Mouse (Mus musculus) liver, embryonic 14.5 days (tissue): ENCODE data around the gene Gm28510. TPM values are rescaled to one million over a fixed set of nuclear protein-coding genes. Genes with fewer than 3 reads are reported as not detected.
"Not testable (repeated sequence)": the region's sequence is repeated elsewhere in the genome, so short reads cannot be mapped to it uniquely, and the experiment has no call there.

Source experiments
- ATAC-seq: fragments of 200-750 bp; cut with Nextera tagmentation; 2 replicates; pipeline ENCODE4 v1.8.0; 2017; ENCODE audit warnings: moderate number of reproducible peaks, mild to moderate bottlenecking, moderate library complexity; ENCODE audit not compliant: insufficient read depth
- DNase-seq, 3 experiments: peaks; one replicate each; pipeline ENCODE4 v3.0.0-alpha.2; 2012 to 2013; ENCODE audit warnings: low read depth in 3 of 3, low spot score in 3 of 3
- H3K27ac ChIP-seq: fragments of 300-500 bp; sonication (generic); 2 replicates; pipeline ENCODE4 v1.5.1; 2014; ENCODE audit warnings: moderate library complexity, mild to moderate bottlenecking, control low read depth, inconsistent platforms
- H3K27me3 ChIP-seq: fragments of 300-500 bp; sonication (generic); 2 replicates; pipeline ENCODE4 v1.6.1; 2014; ENCODE audit warnings: mild to moderate bottlenecking, low read length, moderate library complexity; ENCODE audit not compliant: control insufficient read depth, insufficient read depth
- H3K36me3 ChIP-seq: fragments of 300-500 bp; sonication (generic); replicated peaks from 2 replicates; pipeline ENCODE4 v1.6.1; 2014; ENCODE audit warnings: low read depth; ENCODE audit not compliant: control insufficient read depth, insufficient read depth
- H3K4me1 ChIP-seq, 2 experiments: fragments of 200-500 bp in 1 of 2; fragments of 300-500 bp in 1 of 2; sonication (generic) in 1 of 2; replicated peaks; 2 replicates each; pipeline ENCODE4 v1.6.1; 2012 to 2014; ENCODE audit warnings: antibody characterized with exemption in 1 of 2, inconsistent platforms in 1 of 2, low read length in 1 of 2; ENCODE audit not compliant: control insufficient read depth in 2 of 2, insufficient read depth in 2 of 2
- H3K4me2 ChIP-seq: fragments of 300-500 bp; sonication (generic); 2 replicates; pipeline ENCODE4 v1.6.1; 2014; ENCODE audit warnings: low read depth, mild to moderate bottlenecking, control low read depth, moderate library complexity
- H3K4me3 ChIP-seq, 2 experiments: fragments of 200-500 bp in 1 of 2; fragments of 300-500 bp in 1 of 2; sonication (generic) in 1 of 2; 2 replicates each; pipeline ENCODE4 v1.5.1; 2012 to 2014; ENCODE audit warnings: low read depth in 2 of 2, low read length in 2 of 2, mild to moderate bottlenecking in 2 of 2, control low read depth in 1 of 2, inconsistent platforms in 1 of 2, moderate library complexity in 1 of 2; ENCODE audit not compliant: insufficient read depth in 1 of 2
- H3K9ac ChIP-seq: fragments of 300-500 bp; sonication (generic); replicated peaks from 2 replicates; pipeline ENCODE4 v1.6.1; 2014; ENCODE audit warnings: mild to moderate bottlenecking, control low read depth, moderate library complexity
- H3K9me3 ChIP-seq: fragments of 300-500 bp; sonication (generic); 2 replicates; pipeline ENCODE4 v1.6.1; 2016; ENCODE audit warnings: low read length, mixed read lengths; ENCODE audit not compliant: control insufficient read depth
- WGBS: fragments of 180-500 bp; shearing (Covaris S2); extraction: QIAGEN DNeasy Blood & Tissue Kit; methylation state at CpG from one replicate; pipeline ENCODE4 v1.1.7; 2014; ENCODE audit not compliant: insufficient replicate concordance; 5-methylcytosine and 5-hydroxymethylcytosine counted together
- polyA plus RNA-seq, 2 experiments: library from polyadenylated mRNA; depleted of rRNA in 1 of 2; stranded (reverse) in 1 of 2; unstranded in 1 of 2; fragments of >200 nt; fragmentation: Nextera tagmentation in 1 of 2; extraction: Ambion mirVana in 1 of 2; gene quantifications; 2 replicates each; pipeline versions ENCODE4 v1.2.1 to v1.2.3; 2012 to 2014

Gene Gm28510
- polyA plus RNA-seq (2012; rRNA removed): not detected in 2 replicates
- not detected in 2 replicates for polyA plus RNA-seq (2014; fragmentation: Nextera tagmentation; extraction: Ambion mirVana)

DNA sequence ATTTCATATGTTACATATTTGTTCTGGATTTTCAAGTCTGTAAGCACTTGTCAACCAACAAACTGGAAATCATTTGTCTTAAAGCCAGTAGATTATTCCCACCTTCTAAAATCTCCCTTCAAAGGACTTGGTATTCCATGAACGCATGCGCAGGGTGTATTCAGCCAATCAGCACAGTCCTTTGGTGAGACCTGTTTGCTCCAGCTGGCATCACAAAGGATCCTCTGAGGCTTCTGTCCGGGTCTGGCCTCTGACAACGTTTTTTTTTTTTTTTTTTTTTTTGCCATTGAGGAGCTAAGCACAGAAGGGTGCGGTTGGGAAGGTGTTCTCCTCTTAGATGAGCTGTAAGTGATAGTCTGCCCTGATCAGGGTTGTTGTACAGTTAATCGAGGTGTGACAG is at the start of gene Gm28510:
Gene Gm28510 (plus strand): TSS at position 301 of the 400 bp plus-strand sequence.
- ATAC-seq, H3K9me3 ChIP-seq, H3K4me1 ChIP-seq, H3K27ac ChIP-seq, H3K36me3 ChIP-seq, H3K9ac ChIP-seq, H3K4me2 ChIP-seq, DNase-seq, H3K4me3 ChIP-seq, H3K27me3 ChIP-seq: not testable (repeated sequence)
- WGBS: no CpG with 5 or more reads among the region's 6 CpGs

Other genes starting within 250 kb of the Gm28510 start
- gene Gm20834, start 88.1 kb upstream of the Gm28510 start, polyA plus RNA-seq (2012; rRNA removed): not detected in 2 replicates
- not detected in 2 replicates for gene Gm20834, start 88.1 kb upstream of the Gm28510 start, polyA plus RNA-seq (2014; fragmentation: Nextera tagmentation; extraction: Ambion mirVana)
- gene Gm20737, start 123.3 kb downstream of the Gm28510 start, polyA plus RNA-seq (2012; rRNA removed): not detected in 2 replicates
- gene Gm20737, start 123.3 kb downstream of the Gm28510 start, polyA plus RNA-seq (2014; fragmentation: Nextera tagmentation; extraction: Ambion mirVana): not detected in 2 replicates
- gene Gm21775, start 140.7 kb downstream of the Gm28510 start, polyA plus RNA-seq (2012; rRNA removed): not detected in 2 replicates
- gene Gm21775, start 140.7 kb downstream of the Gm28510 start, polyA plus RNA-seq (2014; fragmentation: Nextera tagmentation; extraction: Ambion mirVana): not detected in 2 replicates
- not detected in 2 replicates for gene Gm21900, start 203.6 kb downstream of the Gm28510 start, polyA plus RNA-seq (2012; rRNA removed)
- gene Gm21900, start 203.6 kb downstream of the Gm28510 start, polyA plus RNA-seq (2014; fragmentation: Nextera tagmentation; extraction: Ambion mirVana): not detected in 2 replicates